Mouse (Mus musculus) MEL (cell line): Measurements from ENCODE around the gene Gm4491. TPM values are rescaled to one million over a fixed set of nuclear protein-coding genes. Genes with fewer than 3 reads are reported as not detected.

Experiments
- DNase-seq: peaks from one replicate; pipeline ENCODE4 v3.0.0; 2011; ENCODE audit warnings: low read depth, low spot score
- H3K27ac ChIP-seq: 2 replicates; pipeline ENCODE4 v1.5.1; 2012; ENCODE audit warnings: low read depth, mild to moderate bottlenecking, control low read depth, low read length, moderate library complexity; ENCODE audit not compliant: control insufficient read depth
- H3K27me3 ChIP-seq, 2 experiments: fragments of 150-350 bp in 1 of 2; sonication (generic) in 1 of 2; 2 replicates each; pipeline ENCODE4 v1.6.1; 2012; ENCODE audit warnings: low read length in 2 of 2, mild to moderate bottlenecking in 2 of 2, improper control_type of control experiment in 1 of 2, moderate library complexity in 1 of 2; ENCODE audit not compliant: insufficient read depth in 2 of 2, control insufficient read depth in 1 of 2
- H3K36me3 ChIP-seq, 2 experiments: 2 replicates each; pipeline ENCODE4 v1.6.1; 2012 to 2014; ENCODE audit warnings: low read length in 2 of 2, improper control_type of control experiment in 1 of 2, inconsistent platforms in 1 of 2, mild to moderate bottlenecking in 1 of 2; ENCODE audit not compliant: insufficient read depth in 2 of 2, control insufficient read depth in 1 of 2
- H3K4me1 ChIP-seq, 2 experiments: fragments of 150-350 bp in 1 of 2; sonication (generic) in 1 of 2; 2 replicates each; pipeline ENCODE4 v1.6.1; 2012; ENCODE audit warnings: low read length in 2 of 2, improper control_type of control experiment in 1 of 2, mild to moderate bottlenecking in 1 of 2; ENCODE audit not compliant: insufficient read depth in 2 of 2, control insufficient read depth in 1 of 2
- H3K4me3 ChIP-seq, 2 experiments: fragments of 150-350 bp in 1 of 2; sonication (generic) in 1 of 2; 2 replicates each; pipeline ENCODE4 v1.5.1; 2012; ENCODE audit warnings: low read depth in 2 of 2, low read length in 2 of 2, mild to moderate bottlenecking in 2 of 2, moderate library complexity in 2 of 2, control low read depth in 1 of 2, improper control_type of control experiment in 1 of 2; ENCODE audit not compliant: control insufficient read depth in 1 of 2, insufficient read depth in 1 of 2
- H3K79me2 ChIP-seq: 2 replicates; pipeline ENCODE4 v1.6.1; 2012; ENCODE audit warnings: mild to moderate bottlenecking, low read length, moderate library complexity; ENCODE audit not compliant: control insufficient read depth, poor library complexity, insufficient read depth
- H3K9ac ChIP-seq: 2 replicates; pipeline ENCODE4 v1.6.1; 2012; ENCODE audit warnings: low read depth, mild to moderate bottlenecking, control low read depth, low read length, moderate library complexity; ENCODE audit not compliant: control insufficient read depth, poor library complexity, severe bottlenecking
- H3K9me3 ChIP-seq: fragments of 150-350 bp; sonication (generic); replicated peaks from 2 replicates; pipeline ENCODE4 v1.6.1; 2012; ENCODE audit warnings: mild to moderate bottlenecking, low read length, improper control_type of control experiment, moderate library complexity; ENCODE audit not compliant: insufficient read depth
- BHLHE40 ChIP-seq: IDR thresholded peaks from 2 replicates; pipeline ENCODE4 v1.6.1; 2012; ENCODE audit warnings: low read depth, mild to moderate bottlenecking, inconsistent platforms, low read length, improper control_type of control experiment, borderline replicate concordance
- CHD1 ChIP-seq: IDR thresholded peaks from 2 replicates; pipeline ENCODE4 v1.6.1; 2012; ENCODE audit warnings: low read depth, mild to moderate bottlenecking, inconsistent platforms, low read length, improper control_type of control experiment
- CTCF ChIP-seq, 3 experiments: IDR thresholded peaks in 2 of 3; conservative IDR thresholded peaks in 1 of 3; 2 replicates each; pipeline ENCODE4 v1.5.1; 2011 to 2012; ENCODE audit warnings: low read length in 3 of 3, low read depth in 2 of 3, mild to moderate bottlenecking in 2 of 3, improper control_type of control experiment in 1 of 3, inconsistent platforms in 1 of 3, mixed read lengths in 1 of 3, moderate library complexity in 1 of 3; ENCODE audit not compliant: control insufficient read depth in 1 of 3, insufficient read depth in 1 of 3, poor library complexity in 1 of 3, severe bottlenecking in 1 of 3
- ELF1 ChIP-seq: IDR thresholded peaks from 2 replicates; pipeline ENCODE4 v1.6.1; 2014; ENCODE audit warnings: low read depth, mild to moderate bottlenecking, inconsistent platforms, low read length, improper control_type of control experiment, moderate library complexity
- ETS1 ChIP-seq: IDR thresholded peaks from 2 replicates; pipeline ENCODE4 v1.6.1; 2012; ENCODE audit warnings: low read depth, mild to moderate bottlenecking, inconsistent platforms, low read length, improper control_type of control experiment, moderate library complexity
- GABPA ChIP-seq: IDR thresholded peaks from 2 replicates; pipeline ENCODE4 v1.6.1; 2012; ENCODE audit warnings: low read depth, mild to moderate bottlenecking, inconsistent platforms, low read length, improper control_type of control experiment, moderate library complexity
- GATA1 ChIP-seq: IDR thresholded peaks from 2 replicates; pipeline ENCODE4 v1.6.1; 2011; ENCODE audit warnings: low read depth, low read length, improper control_type of control experiment
- HCFC1 ChIP-seq: IDR thresholded peaks from 2 replicates; pipeline ENCODE4 v1.6.1; 2012; ENCODE audit warnings: low read depth, mild to moderate bottlenecking, inconsistent platforms, low read length, improper control_type of control experiment, moderate library complexity
- JUND ChIP-seq: IDR thresholded peaks from 2 replicates; pipeline ENCODE4 v1.6.1; 2011; ENCODE audit warnings: low read depth, mild to moderate bottlenecking, improper control_type of control experiment, low read length
- KAT2A ChIP-seq: conservative IDR thresholded peaks from 2 replicates; pipeline ENCODE4 v1.6.1; 2012; ENCODE audit warnings: low read depth, low read length, improper control_type of control experiment, inconsistent platforms
- MAFK ChIP-seq: IDR thresholded peaks from 2 replicates; pipeline ENCODE4 v1.6.1; 2011; ENCODE audit warnings: low read depth, mild to moderate bottlenecking, low read length, improper control_type of control experiment, borderline replicate concordance
- MAX ChIP-seq: IDR thresholded peaks from 2 replicates; pipeline ENCODE4 v1.6.1; 2011; ENCODE audit warnings: low read length, improper control_type of control experiment
- MAZ ChIP-seq: IDR thresholded peaks from 2 replicates; pipeline ENCODE4 v1.6.1; 2012; ENCODE audit warnings: low read depth, mild to moderate bottlenecking, inconsistent platforms, low read length, improper control_type of control experiment
- MXI1 ChIP-seq: IDR thresholded peaks from 2 replicates; pipeline ENCODE4 v1.6.1; 2011; ENCODE audit warnings: mild to moderate bottlenecking, low read depth, low read length, improper control_type of control experiment
- MYB ChIP-seq: IDR thresholded peaks from 2 replicates; pipeline ENCODE4 v1.6.1; 2011; ENCODE audit warnings: mild to moderate bottlenecking, low read depth, low read length, improper control_type of control experiment
- NRF1 ChIP-seq: IDR thresholded peaks from 2 replicates; pipeline ENCODE4 v1.6.1; 2014; ENCODE audit warnings: low read depth, mild to moderate bottlenecking, inconsistent platforms, low read length, improper control_type of control experiment, moderate library complexity; ENCODE audit not compliant: poor library complexity, insufficient read depth, severe bottlenecking
- POLR2A ChIP-seq, 2 experiments: IDR thresholded peaks; 2 replicates each; pipeline ENCODE4 v1.6.1; 2011 to 2012; ENCODE audit warnings: low read length in 2 of 2, mild to moderate bottlenecking in 2 of 2, control low read depth in 1 of 2, improper control_type of control experiment in 1 of 2, low read depth in 1 of 2, moderate library complexity in 1 of 2; ENCODE audit not compliant: control insufficient read depth in 1 of 2, insufficient read depth in 1 of 2, poor library complexity in 1 of 2
- RAD21 ChIP-seq: IDR thresholded peaks from 2 replicates; pipeline ENCODE4 v1.6.1; 2011; ENCODE audit warnings: mild to moderate bottlenecking, low read depth, low read length, improper control_type of control experiment
- RCOR1 ChIP-seq: IDR thresholded peaks from 2 replicates; pipeline ENCODE4 v1.6.1; 2012; ENCODE audit warnings: low read depth, mild to moderate bottlenecking, inconsistent platforms, low read length, improper control_type of control experiment
- TAL1 ChIP-seq: IDR thresholded peaks from 2 replicates; pipeline ENCODE4 v1.6.1; 2012; ENCODE audit warnings: mild to moderate bottlenecking, inconsistent platforms, low read length, moderate library complexity, mixed read lengths
- TCF12 ChIP-seq: IDR thresholded peaks from 2 replicates; pipeline ENCODE4 v1.6.1; 2014; ENCODE audit warnings: low read depth, mild to moderate bottlenecking, inconsistent platforms, low read length, improper control_type of control experiment, moderate library complexity
- USF1 ChIP-seq: IDR thresholded peaks from 2 replicates; pipeline ENCODE4 v1.6.1; 2014; ENCODE audit warnings: low read depth, mild to moderate bottlenecking, inconsistent platforms, low read length, improper control_type of control experiment, moderate library complexity
- USF2 ChIP-seq, 2 experiments: IDR thresholded peaks; 2 replicates each; pipeline ENCODE4 v1.6.1; 2011 to 2012; ENCODE audit warnings: improper control_type of control experiment in 2 of 2, low read length in 2 of 2, borderline replicate concordance in 1 of 2, inconsistent platforms in 1 of 2, low read depth in 1 of 2, mild to moderate bottlenecking in 1 of 2; ENCODE audit not compliant: insufficient read depth in 1 of 2
- polyA plus RNA-seq, 2 experiments: library from polyadenylated mRNA; stranded (reverse) in 1 of 2; unstranded in 1 of 2; fragments of >175 nt in 1 of 2; fragments of >200 nt in 1 of 2; gene quantifications; 2 replicates each; pipeline versions ENCODE4 v1.2.1 to v1.2.4; 2012; ENCODE audit warnings: low replicate concordance in 2 of 2, low read depth in 1 of 2; ENCODE audit not compliant: insufficient read length in 2 of 2, insufficient read depth in 1 of 2, missing spikeins in 1 of 2
- total RNA-seq: library from RNA; depleted of rRNA; stranded (reverse); fragments of 300-350 nt; gene quantifications from 2 replicates; pipeline ENCODE4 v1.2.3, GENCODE M21; 2012

Gene Gm4491
- total and polyA plus RNA-seq, 3 experiments = not detected

DNA sequence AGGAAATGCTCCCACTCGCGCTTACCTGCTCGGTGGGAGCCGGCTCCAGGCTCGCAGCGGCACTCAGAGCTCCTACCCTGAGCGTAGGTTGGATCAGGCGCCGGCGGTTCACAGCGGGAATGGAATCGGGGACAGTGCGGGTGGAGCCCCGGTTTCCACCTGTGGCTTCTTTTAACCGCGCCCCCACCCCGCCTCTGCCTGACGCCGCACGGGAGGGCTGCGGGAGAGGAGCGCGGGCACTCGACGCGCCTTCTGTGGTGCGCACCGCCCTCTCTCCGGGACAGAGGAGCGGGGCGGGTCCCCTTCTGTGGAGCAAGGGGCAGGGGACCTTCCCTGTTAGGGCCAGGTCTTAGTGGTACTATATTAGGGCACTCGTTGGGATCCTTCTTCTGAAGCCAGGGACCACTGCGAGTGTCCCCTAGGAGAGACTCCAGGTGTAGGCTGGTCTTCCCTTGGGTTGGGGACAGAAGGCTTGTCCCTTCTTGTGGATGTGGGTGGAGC is 17.5 kb upstream of the Gm4491 start, which contains the start of gene Gjb6:
Gene Gjb6, minus strand, starts transcription at position 451 of the 501 bp plus-strand sequence.
- Histone ChIP-seq H3K4me1 (no peaks in the 10 kb centered on the region), H3K36me3 (no peaks in the 10 kb centered on the region), H3K9ac (no peak within 1 kb of the TSS), H3K27me3 (peaks cover 0 to 2% of the 10 kb centered on the region in 2 experiments; a peak in 2 of 4 replicates), H3K9me3 (no peaks in the 10 kb centered on the region), H3K4me3 (no peak within 1 kb of the TSS), H3K27ac (no peak within 1 kb of the TSS), H3K79me2 (no peaks in the 10 kb centered on the region)
- TF ChIP-seq JUND (no peak), MXI1 (no peak), GATA1 (no peak), RAD21 (no peak), MAZ (no peak), NRF1 (no peak), ETS1 (no peak), ELF1 (no peak)
- no peak for DNase-seq

DNA sequence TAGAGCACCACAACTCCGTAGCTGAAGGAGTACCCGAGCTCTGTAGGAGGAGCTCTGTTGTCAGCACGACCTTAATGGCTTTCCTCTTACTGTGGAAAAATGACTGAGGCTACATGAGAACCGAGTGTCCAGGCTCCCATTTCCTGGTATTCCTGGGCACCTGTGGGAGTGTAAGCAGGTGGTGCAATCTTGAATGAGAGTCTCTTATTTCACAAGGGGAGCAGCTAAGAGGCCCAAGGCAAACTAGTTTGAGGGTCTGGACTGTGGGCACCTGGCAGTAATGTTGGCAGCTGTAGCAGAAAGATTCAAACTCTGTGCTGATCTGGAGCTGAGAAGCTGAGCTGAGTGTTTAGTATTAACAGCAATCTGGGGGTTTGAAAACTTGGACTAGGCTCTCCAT is 11.7 kb upstream of the Gm4491 start:
- Histone ChIP-seq H3K4me3 (no peak overlapping the region), H3K27me3 (peaks cover 3 to 5% of the 10 kb centered on the region in 2 experiments), H3K9ac (no peak overlapping the region)

DNA sequence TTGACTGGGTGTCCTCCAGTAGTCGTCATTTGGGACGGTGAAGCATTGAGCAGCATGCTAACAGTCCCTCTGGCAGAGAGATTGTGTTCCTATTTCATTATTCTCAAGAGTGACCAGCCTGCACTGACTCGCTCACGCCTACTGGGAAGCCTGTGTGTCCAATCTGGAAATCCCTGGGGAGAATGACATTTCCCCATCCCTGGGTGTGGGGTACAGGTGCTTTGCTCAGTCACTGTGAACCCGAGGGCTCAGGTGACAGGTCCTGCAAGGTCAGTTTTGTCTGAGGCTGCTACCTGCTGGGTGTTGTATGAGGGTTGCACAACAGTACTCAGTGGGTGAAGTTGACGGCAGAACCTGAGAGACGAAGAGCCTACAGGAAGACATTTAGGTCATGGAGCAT is 6.6 kb upstream of the Gm4491 start:
- DNase-seq = no peak
- H3K4me1 ChIP-seq = no peaks in the 10 kb centered on the region
- H3K9ac ChIP-seq = no peak overlapping the region
- H3K36me3 ChIP-seq = no peaks in the 10 kb centered on the region
- no peaks in the 10 kb centered on the region for H3K9me3 ChIP-seq
- TF ChIP-seq POLR2A (IDR thresholded peaks at IDR 0.05; ENCODE audit: control insufficient read depth in 1 of 2, insufficient read depth in 1 of 2, low read depth in 1 of 2, low read length in 2 of 2, poor library complexity in 1 of 2) (no peak), MAZ (no peak), HCFC1 (no peak), NRF1 (no peak), RAD21 (no peak), GATA1 (no peak), BHLHE40 (no peak), CHD1 (no peak), KAT2A (no peak), MAX (no peak), USF1 (no peak), RCOR1 (no peak)
- TF ChIP-seq, all 39 proteins: peak for 0
- peaks cover 3 to 5% of the 10 kb centered on the region in 2 experiments for H3K27me3 ChIP-seq
- no peak overlapping the region for H3K27ac ChIP-seq
- H3K4me3 ChIP-seq = no peak overlapping the region
- no peaks in the 10 kb centered on the region for H3K79me2 ChIP-seq

More for the DNA sequence above, 11.7 kb upstream of the Gm4491 start:
- no peak overlapping the region for H3K27ac ChIP-seq
- no peaks in the 10 kb centered on the region for H3K4me1 ChIP-seq
- no peaks in the 10 kb centered on the region for H3K36me3 ChIP-seq
- no peaks in the 10 kb centered on the region for H3K79me2 ChIP-seq
- DNase-seq = no peak
- no peaks in the 10 kb centered on the region for H3K9me3 ChIP-seq
- TF ChIP-seq GABPA = no peak
- TF ChIP-seq TAL1 = no peak
- no peak for TF ChIP-seq CTCF (IDR thresholded peaks at IDR 0.05 in 2 of 3, conservative IDR thresholded peaks at IDR 0.05 in 1 of 3; ENCODE audit: control insufficient read depth in 1 of 3, insufficient read depth in 1 of 3, low read depth in 2 of 3, low read length in 3 of 3, poor library complexity in 1 of 3, severe bottlenecking in 1 of 3)
- no peak for TF ChIP-seq ELF1
- TF ChIP-seq TCF12 = no peak
- TF ChIP-seq MYB = no peak
- TF ChIP-seq MAFK = no peak
- TF ChIP-seq POLR2A (IDR thresholded peaks at IDR 0.05; ENCODE audit: control insufficient read depth in 1 of 2, insufficient read depth in 1 of 2, low read depth in 1 of 2, low read length in 2 of 2, poor library complexity in 1 of 2) = no peak
- TF ChIP-seq MXI1 = no peak
- TF ChIP-seq USF2 (IDR thresholded peaks at IDR 0.05; ENCODE audit: borderline replicate concordance in 1 of 2, insufficient read depth in 1 of 2, low read depth in 1 of 2, low read length in 2 of 2) = no peak
